Mouse (Mus musculus) spleen, adult 12 weeks (tissue): ENCODE data around the gene Kcnj1.

Experiments used
- DNase-seq: peaks from one replicate; pipeline ENCODE4 v3.0.0; 2022; ENCODE audit warnings: low spot score

Gene Kcnj1

DNA sequence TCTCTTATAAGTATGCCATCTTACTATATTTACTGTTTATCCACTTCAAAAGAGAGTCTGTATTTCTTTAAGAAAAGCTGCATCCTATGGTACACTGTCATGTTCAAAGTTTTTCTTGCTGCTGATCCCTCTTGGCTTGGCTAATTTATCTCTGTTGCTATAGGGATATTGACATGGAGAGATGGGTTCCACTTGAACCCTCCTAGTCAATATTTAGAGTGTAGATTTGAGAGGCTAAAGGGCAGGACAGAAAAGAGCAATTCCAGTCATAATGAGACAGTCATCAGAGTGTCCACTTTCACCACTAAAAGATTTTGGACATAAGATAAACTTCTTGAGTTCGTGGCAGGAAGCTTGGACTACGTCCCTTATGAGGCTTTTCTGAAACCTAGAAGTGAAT lies 27.9 kb downstream of the Kcnj1 start:
- no peak for DNase-seq

DNA sequence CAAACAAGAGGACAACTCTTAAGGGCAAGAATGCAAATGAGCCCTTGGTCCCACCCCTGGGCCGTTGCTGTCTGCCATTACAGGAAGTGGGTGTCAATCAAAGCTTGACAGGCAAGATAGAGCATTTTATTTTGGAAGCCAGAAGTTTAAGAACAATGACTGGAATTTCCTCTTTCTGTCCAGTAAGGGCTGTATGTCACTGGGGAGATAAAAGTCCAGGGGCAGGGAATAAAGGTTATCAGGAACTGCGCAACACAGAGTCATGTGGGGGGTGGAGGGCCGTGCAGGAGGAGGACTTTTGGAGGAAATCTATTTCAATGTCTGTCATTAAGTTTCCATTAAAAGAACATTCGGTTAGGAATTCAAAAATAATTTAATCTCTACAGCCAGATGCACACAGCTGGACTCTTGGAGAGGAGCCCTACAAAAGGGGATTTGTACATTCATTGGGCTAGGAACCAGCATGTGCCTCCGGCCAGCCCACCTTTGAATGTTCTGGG lies 28.4 kb downstream of the Kcnj1 start:
- DNase-seq, result no peak

DNA sequence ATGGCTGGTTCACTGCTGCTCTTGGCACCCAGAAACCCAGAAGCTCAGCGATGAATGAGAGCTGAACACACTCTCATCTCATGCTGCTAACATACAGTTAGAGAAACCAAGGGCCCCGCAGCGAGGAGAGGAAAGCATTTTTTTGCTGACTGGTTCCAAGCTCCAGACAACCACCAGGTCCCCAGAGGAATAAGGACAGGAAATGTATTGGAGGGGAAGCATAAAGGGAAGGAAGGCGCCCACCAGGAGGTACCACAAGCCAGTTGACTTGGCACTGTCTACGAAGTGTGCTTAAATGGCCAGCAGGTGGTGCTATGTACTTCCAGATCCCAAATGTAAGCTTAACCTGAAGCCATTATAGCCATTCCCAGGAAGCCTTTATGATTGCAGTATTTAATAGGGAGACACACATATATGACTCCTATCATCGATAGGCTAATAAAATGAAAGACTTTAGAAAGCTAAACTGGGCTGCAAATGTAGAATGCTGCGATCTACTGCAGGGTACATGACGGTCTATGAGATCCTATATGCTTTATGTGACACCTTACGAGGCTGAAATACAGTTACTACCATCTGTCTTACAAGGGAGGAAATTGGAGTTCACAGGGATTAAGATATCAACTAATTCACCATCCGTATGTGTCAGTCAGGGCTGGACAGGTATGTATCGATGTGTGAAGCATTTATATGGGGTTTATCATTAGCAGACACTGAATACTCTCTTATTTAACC lies 33.1 kb downstream of the Kcnj1 start:
- DNase-seq, result no peak

DNA sequence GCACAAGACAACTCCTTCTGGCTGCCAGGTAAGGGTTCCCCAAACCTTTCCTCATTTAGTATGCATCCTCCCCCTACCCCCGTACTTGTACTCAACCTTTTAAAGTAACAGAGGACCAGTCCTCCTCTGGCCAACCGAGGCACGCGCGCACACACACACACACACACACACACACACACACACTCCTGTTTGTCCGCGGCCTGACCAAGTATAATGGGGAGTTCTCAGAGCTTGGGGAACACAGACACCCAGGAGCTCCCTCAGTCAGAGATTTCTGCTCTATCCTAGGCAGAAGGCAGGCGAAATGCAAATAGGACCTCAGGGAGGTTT lies 36.4 kb downstream of the Kcnj1 start:
- no peak for DNase-seq

DNA sequence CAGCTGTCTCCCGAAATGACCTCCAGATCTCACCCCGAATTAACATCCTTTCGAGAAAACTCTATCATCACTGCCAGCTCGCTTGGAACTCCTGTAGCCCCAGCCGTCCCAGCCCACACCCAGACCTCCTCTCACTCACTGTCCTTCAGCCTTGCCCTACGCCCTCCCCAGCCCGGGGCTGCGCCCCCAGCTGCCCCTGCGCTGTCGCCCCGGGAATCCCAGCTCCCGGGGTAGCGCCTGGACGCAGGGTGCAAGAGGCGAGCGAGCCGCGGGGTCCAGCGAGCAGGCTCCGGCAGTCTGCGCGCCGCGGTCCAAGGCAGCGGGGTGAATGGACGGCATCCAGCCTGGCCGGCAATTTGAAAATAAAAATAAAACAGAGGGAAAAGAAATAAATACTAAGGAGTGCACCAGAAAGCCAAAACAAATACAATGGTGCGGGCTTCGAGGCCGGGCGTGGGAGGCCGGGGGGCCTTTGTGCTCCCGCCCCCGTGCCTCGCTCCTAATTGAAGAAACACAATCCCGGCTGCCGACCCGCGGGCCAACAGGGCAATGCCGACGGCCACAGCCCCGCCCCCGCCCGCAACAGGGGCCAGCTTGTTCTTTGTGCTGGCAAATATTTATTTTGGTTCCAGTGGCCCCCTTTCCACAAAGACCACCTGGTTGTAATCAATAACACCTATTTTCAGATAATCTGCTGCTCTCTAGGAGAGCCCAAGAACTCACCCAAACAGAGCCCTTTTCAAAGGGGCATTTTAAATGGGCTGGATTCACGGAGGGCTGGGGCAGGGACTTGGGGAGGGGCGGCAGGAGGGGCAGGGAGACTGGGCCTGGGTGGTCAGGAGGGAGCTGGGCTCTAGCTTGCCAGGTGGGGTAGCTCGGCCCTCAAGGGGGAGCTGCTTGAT lies 37.0 kb downstream of the Kcnj1 start:
- DNase-seq, result no peak

DNA sequence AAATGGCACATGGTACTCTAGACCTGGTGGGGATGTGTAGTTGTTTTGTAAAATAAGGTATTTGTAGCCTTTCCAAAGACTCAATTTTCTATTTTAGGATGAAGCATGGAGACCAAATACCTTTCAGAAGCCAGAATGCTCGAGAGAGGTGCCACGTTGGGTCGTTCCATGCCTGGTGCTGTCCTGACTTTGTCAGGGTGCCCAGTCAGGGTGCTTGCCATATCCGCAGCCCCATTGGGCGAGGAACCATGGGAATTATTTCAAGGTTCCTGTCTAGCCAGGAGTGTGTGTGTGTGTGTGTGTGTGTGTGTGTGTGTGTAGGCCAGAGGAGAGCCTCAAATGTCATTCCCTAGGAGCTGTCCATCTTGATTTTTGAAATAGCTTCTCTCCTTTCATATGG lies 38.4 kb downstream of the Kcnj1 start:
- DNase-seq, result no peak

DNA sequence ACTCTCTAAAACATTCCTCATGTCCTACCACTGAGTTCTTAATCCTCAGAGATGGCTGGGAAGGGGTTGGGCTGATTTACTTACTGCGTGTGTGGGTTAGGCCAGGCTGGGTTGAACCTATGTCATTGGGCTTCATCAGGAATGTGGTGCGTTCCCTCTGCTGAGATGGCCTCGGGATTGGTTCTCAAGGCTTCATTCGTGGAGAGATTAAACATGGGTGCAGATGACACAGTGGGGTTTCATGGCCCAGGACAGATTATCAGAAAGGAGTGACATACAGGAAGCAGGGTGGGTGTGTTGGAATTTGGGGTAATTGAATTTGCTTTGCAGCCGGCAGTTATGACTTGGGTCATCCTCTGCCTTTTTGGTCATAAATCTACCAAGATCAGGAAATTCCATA lies 39.2 kb downstream of the Kcnj1 start:
- no peak for DNase-seq

DNA sequence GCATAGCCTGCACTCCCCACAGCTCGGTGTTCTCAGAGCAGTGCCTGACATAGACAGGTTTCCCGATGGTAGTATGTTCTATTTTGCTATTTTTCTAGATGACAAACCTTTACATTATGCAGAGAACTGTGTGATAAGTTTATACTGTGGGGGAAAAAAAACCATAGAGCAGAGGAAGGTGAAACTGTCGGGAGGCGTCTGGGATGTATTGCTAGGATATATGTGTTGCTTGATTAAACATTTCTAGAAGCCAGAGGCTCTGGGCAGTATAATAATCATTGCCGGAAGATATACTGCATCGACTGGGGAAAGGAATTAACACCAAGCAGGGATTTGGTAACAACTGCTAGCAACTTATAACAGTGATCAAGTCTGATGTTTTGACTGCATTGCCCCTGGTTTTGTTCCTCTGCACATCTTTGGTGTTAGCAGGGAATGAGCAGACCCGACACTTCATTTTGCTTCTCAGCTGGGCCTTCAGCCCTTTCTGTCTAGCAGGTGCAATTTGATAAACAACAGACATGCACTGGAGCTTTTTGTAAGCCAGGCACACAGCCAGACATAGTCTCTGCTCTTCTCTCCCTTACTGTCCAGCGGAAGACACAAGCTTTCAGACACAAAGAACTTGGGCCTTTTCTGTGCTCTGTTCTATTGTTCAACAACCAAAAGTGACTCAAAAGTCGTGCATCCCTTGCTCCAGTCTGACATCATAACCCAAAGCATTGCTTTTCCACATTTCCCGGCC lies 40.7 kb downstream of the Kcnj1 start:
- DNase-seq, result no peak

DNA sequence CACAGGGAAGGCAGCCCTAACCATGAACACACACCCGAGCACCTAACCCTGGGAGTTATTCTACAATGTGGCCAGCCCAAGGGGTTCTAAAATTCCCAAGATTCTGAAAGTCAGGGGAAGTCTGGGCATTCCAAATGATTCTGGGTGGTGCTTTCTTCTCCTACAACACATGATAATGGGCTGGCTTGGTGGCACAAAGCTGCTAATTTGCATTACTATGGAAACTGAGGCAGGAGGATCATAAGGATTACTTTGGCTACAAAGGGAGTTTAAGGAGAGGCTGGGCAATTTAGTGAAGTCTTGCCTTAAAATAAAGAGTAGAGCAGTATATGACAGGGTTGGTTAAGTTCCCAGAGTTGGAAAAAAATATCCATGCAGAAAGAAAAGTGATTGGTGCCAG lies 42.7 kb downstream of the Kcnj1 start:
- no peak for DNase-seq

DNA sequence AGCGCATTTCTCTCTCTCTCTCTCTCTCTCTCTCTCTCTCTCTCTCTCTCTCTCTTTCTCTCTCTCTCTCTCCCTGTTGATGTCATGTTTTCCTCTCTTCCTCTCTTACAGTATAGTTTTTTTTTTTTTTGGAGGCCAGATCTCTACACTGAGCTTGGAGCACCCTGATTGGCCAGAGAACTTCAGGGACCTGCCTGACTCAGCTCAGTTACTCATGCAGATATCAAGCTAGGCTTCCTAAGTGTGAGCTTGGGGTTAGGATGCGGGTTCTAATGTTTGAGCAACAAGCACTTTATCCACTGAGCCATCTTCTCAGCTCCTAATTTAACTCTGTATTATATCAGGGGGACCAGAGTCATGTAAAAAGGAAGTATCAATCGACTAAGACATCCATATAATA lies 43.7 kb downstream of the Kcnj1 start:
- DNase-seq, result no peak

DNA sequence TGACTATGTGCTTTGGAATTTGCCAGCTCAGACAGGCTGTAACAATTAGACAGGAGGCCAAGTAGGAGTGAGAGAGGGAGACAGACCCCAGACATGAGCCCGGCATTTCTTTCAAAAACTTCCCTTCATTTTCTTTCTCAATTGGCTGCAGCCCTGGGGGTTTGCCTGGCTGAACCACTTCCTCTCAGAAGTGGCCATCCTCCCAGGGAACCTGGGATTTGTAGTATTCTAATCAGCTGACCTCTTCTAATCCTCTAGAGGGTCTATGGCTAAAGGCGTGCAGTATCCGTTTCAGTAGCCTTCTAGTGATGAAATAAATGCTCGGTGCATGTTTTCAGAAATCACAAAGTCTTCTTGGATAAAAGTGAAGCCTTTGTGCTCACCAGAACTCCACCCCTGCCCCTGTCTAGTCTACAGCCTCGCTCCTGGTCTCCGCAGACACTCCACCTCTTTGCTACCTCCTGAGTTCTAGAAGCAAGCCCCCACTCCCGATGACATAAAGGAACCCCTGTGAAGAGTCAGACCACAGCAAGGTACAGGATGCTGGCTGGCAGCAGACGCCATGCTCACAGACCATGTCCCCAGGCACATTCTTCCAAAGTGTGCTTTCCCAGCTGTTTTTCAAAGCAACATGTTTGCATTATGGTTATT lies 45.3 kb downstream of the Kcnj1 start:
- no peak for DNase-seq

DNA sequence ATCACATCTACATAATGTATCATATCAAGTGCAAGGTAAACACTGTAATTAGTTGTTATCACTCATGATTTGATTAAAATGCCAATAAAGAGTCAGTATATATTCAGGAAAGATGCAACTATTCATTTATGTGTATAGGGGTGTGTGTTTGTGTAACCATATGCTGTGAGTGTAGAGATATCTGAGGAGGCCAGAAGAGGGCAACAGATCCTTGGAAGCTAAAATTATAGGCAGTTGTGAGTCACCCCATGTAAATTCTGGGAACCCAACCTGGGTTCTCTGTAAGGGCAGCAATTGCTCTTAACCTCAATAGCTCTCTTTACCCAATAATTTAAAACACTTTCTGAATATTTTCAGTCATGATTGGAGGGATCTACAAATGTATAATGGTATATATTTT lies 48.4 kb downstream of the Kcnj1 start:
- DNase-seq, result no peak

DNA sequence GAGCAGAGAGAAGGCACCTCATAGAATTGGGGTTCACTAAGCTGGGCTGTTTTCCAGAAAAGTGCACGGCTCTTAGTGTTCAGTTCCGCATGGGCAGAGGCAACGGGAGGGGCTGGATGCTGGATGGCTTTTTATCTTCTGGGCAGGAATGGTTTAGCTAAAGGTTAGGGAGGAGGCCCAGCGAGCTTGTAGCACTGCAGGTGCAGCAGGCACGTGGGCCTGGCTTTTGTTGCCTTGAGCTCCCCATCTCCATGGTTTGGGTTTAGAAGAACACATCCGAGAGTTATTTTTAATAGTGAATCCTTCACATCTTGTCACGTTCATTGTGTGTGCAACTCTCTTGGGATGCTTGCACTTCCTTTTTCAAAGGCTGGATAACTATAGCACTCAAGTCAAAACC lies 53.0 kb downstream of the Kcnj1 start:
- no peak for DNase-seq

DNA sequence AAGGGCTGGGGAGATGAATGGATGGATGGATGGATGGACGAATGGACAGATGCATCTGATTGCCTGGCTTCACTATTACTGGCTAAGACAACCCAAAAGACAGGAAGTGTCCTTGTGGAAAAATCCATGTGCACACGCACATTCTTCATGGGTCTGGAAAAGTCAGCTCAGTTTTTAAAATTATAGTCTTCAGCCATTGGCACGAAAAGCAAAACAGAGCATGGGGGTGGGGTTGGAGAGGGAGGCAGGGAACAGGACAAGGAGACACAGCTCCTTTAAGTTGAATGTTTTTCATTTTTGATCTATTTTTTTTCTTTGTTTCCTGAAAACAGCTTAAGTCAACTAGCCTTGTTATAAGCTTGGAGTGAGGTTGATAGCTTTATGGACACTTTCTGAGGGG lies 58.8 kb downstream of the Kcnj1 start:
- DNase-seq, result no peak

DNA sequence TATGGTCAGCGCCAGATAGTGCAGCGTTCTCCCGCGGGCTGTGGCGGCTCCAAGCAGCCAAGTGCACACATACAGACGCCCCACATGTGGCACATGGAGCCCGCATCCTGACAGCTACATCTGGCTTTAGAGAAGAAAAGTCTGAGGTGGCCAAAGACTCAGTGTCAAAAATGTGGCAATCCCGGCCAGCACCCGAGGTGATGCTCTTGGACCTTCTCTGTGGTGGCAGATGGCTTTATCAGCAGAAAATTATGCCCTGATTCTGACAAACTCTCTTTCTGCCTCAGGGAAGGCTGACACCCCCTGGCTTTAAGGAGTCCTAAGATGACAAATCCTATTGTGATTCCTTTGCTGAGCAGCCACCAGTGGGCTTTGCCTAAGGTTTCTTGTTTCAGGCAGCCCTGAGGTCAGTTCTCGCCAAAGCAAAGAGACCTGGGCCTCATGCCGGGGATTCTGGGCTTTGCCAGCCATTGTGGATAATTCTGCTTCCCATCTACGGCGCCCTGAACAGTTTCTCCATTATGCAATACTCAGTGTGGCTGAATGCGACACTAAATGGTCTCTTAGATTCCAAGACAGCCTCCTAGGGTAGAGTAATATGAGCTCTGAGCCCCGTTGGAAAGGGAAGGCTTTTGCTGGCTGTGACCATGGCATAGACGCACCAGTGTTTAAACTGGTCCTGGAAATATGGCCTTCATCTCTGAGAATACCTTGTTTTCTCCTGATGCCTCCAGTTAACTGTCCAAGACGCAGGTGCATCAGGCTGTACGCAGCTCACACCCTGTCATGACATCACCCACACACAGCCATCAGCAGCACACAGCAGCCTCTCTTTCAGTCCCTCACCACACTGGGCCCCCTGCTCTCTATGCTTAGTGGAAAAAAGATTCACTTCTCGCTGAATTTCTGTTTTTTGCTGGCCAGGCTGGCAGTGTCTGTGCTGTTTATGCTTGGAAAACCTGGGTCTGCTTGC lies 62.2 kb downstream of the Kcnj1 start:
- no peak for DNase-seq

DNA sequence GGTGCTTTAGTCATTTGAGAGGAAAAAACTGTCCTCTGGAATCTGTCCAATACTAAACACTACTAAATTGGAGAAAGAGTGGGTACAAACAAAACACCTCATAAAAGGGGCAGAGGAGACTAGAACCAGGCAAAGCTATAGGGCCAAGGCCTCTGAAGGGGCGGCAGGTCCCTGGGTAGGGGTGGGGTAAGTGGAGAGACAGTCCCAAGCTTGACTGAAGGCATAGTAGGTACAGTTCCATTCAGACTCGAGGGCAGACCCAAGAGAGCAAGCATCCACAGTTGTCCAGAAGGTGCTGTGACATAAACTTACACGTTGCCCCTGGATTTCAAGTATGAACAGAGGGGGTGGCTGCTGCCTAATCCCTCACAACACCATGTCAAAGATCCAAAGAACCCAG lies 70.8 kb downstream of the Kcnj1 start:
- no peak for DNase-seq

DNA sequence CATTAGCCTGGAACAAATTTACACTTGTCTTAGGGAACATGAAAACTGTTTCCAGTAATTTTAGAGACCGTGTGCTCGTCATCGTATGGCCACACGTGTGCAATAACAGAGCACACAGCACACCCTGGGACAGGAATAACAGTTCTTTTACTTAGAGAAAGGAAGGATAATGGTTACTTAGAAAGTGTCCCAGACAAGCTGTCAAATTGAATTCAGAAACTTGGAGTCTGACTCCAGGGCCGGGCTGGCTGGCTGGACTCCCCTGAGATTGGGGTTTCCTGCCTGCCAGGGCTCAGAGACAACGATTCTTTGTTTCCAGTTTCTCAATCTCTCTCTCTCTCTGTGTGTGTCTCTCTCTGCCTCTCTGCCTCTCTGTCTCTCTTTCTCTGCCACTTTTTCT lies 71.5 kb downstream of the Kcnj1 start:
- DNase-seq, result no peak

DNA sequence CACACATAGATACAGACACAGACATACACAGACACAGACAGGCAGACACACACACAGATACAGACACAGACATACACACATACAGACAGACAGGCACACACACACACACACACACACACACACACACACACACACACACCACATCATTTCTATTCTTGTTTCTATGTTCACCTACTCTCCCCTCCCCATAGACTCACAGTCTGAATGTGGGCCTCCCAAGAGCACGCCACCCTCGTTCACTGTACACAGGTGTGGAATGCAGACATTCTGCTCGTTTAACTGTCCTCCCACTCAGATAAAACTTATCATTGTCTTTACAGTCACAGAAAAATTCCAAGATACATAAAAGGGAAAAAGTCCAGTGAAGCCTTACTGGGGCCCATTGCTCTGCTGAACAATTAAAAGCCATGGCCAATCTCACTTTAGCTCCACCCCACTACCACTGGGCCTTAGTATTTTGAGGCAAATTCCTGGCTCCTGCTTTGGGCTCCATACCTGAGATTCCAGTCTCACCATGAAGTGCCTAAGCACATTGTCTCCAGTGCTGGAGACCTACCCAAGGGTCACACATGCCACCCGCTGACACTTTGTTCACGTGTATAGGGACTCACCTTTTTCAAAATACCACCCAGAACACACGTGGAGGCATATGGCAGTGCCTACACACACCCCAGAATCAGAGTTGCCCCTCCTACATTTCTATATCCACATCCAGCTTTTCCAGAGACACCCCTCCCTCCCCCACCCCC lies 72.3 kb downstream of the Kcnj1 start:
- no peak for DNase-seq

DNA sequence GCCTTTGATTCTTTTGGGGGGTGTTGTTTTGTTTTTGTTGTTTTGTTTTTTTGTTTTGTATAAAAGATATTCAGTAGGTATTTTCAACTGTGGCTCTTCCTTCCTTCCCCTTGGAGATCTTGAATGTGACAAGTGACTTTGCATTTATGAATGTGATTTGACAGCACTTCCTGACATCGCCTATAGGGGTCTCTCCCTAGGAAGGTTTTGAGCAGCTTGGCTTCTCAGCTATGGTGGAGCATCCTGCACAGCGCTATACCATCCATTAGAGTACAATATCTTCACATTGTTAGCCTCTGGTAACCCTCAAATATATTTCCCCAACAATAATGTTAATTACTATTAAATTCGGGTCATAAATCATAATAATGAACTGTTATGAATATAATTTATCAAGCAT lies 73.5 kb downstream of the Kcnj1 start:
- no peak for DNase-seq

DNA sequence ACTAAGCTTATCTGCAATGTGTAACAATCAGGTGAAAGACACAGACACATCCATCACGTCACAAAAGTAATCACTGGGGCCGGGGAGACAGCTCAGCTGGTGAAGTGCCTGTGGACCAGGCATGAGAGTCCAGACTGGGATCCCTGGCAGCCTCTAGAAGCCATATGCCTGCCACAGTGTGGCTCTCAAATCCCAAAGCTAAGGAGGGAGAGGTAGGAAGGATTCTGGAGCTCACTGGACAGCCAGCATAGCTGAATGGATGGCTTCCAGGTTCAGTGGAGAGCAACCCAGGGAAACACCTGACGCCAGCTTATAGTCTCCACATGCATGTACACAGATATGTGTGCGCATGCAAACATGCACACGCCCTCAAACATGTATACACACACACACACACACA lies 76.5 kb downstream of the Kcnj1 start:
- no peak for DNase-seq
